Mouse (Mus musculus): ENCODE results near the gene Egfl8. TPM values are rescaled to one million over a fixed set of nuclear protein-coding genes. Genes with fewer than 3 reads are reported as not detected.

Gene Egfl8
- polyA plus RNA-seq, 2 experiments = 8.7 to 11.3 TPM

DNA sequence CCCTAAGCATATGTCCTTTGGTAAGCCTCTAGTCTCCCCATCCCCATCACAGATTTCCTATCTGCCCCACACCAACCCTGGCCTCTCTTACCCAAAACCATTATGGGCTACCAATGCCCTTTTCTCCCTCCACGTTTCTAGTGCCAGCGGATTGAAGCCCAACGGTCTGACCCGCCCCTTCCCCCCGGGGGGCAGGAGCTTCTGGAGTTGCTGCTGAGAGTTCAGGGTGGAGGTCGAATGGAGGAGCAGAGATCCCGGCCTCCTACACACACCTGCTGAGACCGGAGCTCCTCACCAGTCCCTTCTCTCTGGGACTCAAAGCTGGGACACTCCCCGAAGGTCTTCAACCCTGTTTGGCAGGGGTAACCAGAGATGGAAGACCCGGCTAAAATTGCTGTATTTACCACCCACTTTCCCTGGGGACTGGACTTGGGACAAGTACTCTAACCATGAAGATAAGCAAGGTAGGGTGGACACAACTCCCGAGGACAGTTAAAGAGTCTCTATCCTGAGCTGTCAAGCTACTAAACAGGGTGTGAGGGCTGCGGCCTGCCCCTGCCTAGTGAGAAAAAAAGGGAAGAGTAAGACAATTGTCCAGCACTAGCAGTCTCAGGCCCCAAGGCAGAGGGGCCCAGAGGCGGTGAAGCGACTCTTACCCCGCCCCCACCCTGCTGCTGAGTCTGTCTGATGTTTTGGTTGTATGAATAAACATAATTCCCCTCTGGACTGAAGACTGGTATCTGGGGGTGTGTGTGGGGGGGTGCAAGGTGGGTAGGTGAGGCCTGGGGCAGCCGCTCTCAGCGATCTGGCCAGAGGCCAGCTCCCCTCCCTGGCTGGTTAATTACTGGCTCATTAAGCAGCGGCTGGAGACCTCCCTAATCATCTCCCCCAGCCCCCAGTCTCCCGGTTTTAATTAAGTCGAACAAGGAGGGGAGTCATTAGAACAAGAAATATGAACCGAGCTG, 24.5 kb downstream of the Egfl8 start, which contains the start of gene Pbx2:
TSS of gene Pbx2 (plus strand) at position 238 of the 965 bp plus-strand sequence.
- Histone ChIP-seq H3K9me3 (ENCODE audit: control insufficient read depth, low read length) (no peaks in the 10 kb centered on the region), H3K4me3 (replicated peaks; ENCODE audit: low read length) (peak within 1 kb of the TSS; percentile 93), H3K4me2 (replicated peaks; ENCODE audit: low read depth, low read length, severe bottlenecking) (peak within 1 kb of the TSS; percentile 96), H3K27me3 (ENCODE audit: control insufficient read depth, insufficient read depth, low read length) (no peaks in the 10 kb centered on the region), H3K9ac (ENCODE audit: low read depth, low read length, severe bottlenecking) (peak within 1 kb of the TSS; percentile 94), H3K27ac (replicated peaks; ENCODE audit: low read depth, low read length) (peak within 1 kb of the TSS; percentile 98), H3K4me1 (ENCODE audit: control insufficient read depth, insufficient read depth, low read length) (peaks cover 46% of the 10 kb centered on the region), H3K36me3 (ENCODE audit: control insufficient read depth, insufficient read depth, low read length) (peaks cover 25% of the 10 kb centered on the region)
- no peak for TF ChIP-seq POLR2A (IDR thresholded peaks at IDR 0.05; ENCODE audit: borderline replicate concordance, extremely low read depth, insufficient read depth, insufficient read length)
- DNase-seq (ENCODE audit: low spot score) (no peak), ATAC-seq (ENCODE audit: low FRiP score, low read depth) (no peak)
- WGBS = 5% methylated on average over 21 of the region's 21 CpGs

DNA sequence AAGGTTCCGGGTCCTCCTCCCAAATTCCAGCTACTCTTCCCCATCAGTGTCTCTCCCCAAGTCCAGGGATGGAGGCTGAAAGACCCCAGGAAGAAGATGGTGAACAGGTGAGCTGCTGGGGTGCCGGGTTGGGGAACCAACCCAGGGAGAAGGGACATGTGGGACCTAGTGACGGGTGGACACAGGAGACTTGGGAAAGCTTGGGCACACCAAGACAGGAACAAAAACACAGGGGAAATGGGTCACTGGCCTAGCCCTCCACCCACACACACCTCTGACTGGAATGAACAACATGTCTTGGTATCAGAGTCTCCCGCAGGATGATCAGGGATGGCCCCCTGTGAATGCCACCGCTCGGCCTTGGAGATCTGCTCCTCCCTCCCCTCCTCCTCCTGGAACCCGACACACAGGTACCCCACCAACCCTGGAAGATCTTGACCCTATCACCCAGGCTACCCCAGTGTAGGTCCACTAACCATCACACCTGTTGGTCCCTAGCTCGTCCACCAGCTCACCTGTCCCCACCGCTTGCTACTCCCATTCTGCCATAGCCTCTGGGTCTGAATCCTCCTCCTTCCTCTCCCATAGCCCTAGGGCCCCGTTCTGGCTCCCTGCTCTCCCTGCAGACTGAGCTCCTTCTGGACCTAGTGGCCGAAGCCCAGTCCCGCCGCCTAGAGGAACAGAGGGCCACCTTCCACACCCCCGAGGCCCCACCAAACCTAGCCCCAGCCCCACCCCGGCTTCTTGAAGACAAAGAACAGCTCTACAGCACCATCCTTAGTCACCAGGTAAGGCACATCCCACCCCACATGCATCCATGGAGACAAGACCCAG, 25.4 kb downstream of the Egfl8 start:
- no peaks in the 10 kb centered on the region for H3K27me3 ChIP-seq (ENCODE audit: control insufficient read depth, insufficient read depth, low read length)
- H3K36me3 ChIP-seq (ENCODE audit: control insufficient read depth, insufficient read depth, low read length) = peaks cover 16% of the 10 kb centered on the region
- H3K4me2 ChIP-seq (replicated peaks; ENCODE audit: low read depth, low read length, severe bottlenecking) = peak overlapping the region; percentile 96
- WGBS = 74% methylated on average over 15 of the region's 15 CpGs
- no peak for ATAC-seq (ENCODE audit: low FRiP score, low read depth)
- TF ChIP-seq POLR2A (IDR thresholded peaks at IDR 0.05; ENCODE audit: borderline replicate concordance, extremely low read depth, insufficient read depth, insufficient read length) = no peak
- H3K27ac ChIP-seq (replicated peaks; ENCODE audit: low read depth, low read length) = no peak overlapping the region
- H3K4me1 ChIP-seq (ENCODE audit: control insufficient read depth, insufficient read depth, low read length) = peaks cover 53% of the 10 kb centered on the region
- no peak for DNase-seq (ENCODE audit: low spot score)
- H3K4me3 ChIP-seq (replicated peaks; ENCODE audit: low read length) = no peak overlapping the region; the same call in 1 of the 2 replicates
- H3K9me3 ChIP-seq (ENCODE audit: control insufficient read depth, low read length) = no peaks in the 10 kb centered on the region
- no peak overlapping the region for H3K9ac ChIP-seq (ENCODE audit: low read depth, low read length, severe bottlenecking)

DNA sequence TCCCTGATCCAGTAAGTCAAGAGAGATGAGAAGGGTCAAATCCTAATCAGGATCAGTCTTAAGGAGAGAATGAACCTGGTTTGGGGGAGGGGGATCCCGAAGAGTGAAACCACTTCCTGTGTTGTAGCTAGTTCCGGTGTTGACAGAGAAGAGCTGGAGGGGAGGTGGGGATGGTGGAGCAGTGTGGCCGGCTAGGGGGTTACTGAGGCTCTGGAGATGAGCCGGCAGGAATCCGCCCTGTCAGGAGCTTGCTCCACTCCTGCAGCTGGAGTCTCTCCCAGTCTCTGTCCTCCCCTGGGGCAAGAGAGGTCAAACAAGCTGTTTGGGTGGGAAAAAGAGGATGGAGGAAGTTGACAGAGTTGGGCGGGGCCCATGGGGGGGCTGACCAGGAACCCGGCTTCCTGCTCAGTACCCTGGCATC, 26.1 kb downstream of the Egfl8 start, which contains the start of gene Gpsm3:
TSS of gene Gpsm3 (plus strand) at position 126 of the 421 bp plus-strand sequence.
- H3K9ac ChIP-seq (ENCODE audit: low read depth, low read length, severe bottlenecking) = no peak within 1 kb of the TSS
- ATAC-seq (ENCODE audit: low FRiP score, low read depth) (no peak), DNase-seq (ENCODE audit: low spot score) (no peak)
- H3K9me3 ChIP-seq (ENCODE audit: control insufficient read depth, low read length) = no peaks in the 10 kb centered on the region
- H3K36me3 ChIP-seq (ENCODE audit: control insufficient read depth, insufficient read depth, low read length) = peaks cover 9% of the 10 kb centered on the region
- H3K4me2 ChIP-seq (replicated peaks; ENCODE audit: low read depth, low read length, severe bottlenecking) = peak within 1 kb of the TSS; percentile 96
- 9% methylated on average over 5 of the region's 7 CpGs for WGBS
- H3K4me3 ChIP-seq (replicated peaks; ENCODE audit: low read length) = no peak within 1 kb of the TSS; the same call in 1 of the 2 replicates
- H3K27ac ChIP-seq (replicated peaks; ENCODE audit: low read depth, low read length) = peak within 1 kb of the TSS; percentile 48; the same call in 1 of the 2 replicates
- H3K4me1 ChIP-seq (ENCODE audit: control insufficient read depth, insufficient read depth, low read length) = peaks cover 53% of the 10 kb centered on the region
- H3K27me3 ChIP-seq (ENCODE audit: control insufficient read depth, insufficient read depth, low read length) = no peaks in the 10 kb centered on the region
- no peak for TF ChIP-seq POLR2A (IDR thresholded peaks at IDR 0.05; ENCODE audit: borderline replicate concordance, extremely low read depth, insufficient read depth, insufficient read length)

DNA sequence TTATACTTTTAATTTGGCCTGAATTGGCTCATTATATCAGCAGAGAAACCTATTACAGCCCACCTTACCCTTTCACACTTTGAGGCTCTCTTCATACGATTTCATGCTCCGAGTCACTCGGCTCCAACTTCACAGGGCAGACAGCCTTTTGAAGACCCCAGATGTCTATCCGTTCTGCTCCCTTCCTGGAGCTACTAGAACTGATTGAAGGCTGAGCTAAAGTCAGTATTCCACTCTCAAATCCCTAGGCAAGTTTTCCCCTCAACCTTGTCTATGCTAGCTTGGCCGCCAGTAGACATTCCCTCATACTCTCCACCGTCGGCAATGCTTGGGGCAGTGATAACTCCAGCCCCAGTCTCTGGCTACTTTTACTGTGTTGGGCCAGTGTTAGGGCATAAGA, 26.6 kb downstream of the Egfl8 start:
- H3K4me2 ChIP-seq (replicated peaks; ENCODE audit: low read depth, low read length, severe bottlenecking) = no peak overlapping the region; the same call in 1 of the 2 replicates
- 28% methylated on average over 7 of the region's 7 CpGs for WGBS
- no peak for ATAC-seq (ENCODE audit: low FRiP score, low read depth)

DNA sequence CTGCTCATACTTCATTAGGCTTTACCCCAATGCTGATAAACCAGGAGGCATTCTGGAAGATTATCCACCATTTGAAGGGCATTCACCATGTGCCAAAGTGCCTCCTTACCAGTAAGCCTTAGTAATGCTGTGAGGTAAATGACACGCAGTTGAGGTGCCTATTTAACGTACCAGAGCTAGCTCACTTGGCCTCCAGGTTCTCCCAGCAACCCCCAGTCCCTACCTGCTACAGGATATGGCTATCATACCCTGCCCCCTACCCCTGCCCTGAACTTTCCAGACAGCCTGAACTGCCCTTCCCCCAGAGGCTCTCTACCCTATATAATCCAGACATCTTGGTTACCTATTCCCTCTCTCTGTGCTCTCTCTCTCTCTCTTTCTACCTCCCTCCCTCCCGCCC, 27.0 kb downstream of the Egfl8 start:
- ATAC-seq (ENCODE audit: low FRiP score, low read depth) (no peak), DNase-seq (ENCODE audit: low spot score) (no peak)
- Histone ChIP-seq H3K27me3 (ENCODE audit: control insufficient read depth, insufficient read depth, low read length) (no peaks in the 10 kb centered on the region), H3K4me2 (replicated peaks; ENCODE audit: low read depth, low read length, severe bottlenecking) (no peak overlapping the region; the same call in 1 of the 2 replicates), H3K9ac (ENCODE audit: low read depth, low read length, severe bottlenecking) (no peak overlapping the region), H3K36me3 (ENCODE audit: control insufficient read depth, insufficient read depth, low read length) (no peaks in the 10 kb centered on the region; the same call in 1 of the 2 replicates), H3K9me3 (ENCODE audit: control insufficient read depth, low read length) (no peaks in the 10 kb centered on the region), H3K27ac (replicated peaks; ENCODE audit: low read depth, low read length) (no peak overlapping the region), H3K4me3 (replicated peaks; ENCODE audit: low read length) (no peak overlapping the region; the same call in 1 of the 2 replicates), H3K4me1 (ENCODE audit: control insufficient read depth, insufficient read depth, low read length) (peaks cover 46% of the 10 kb centered on the region)
- no peak for TF ChIP-seq POLR2A (IDR thresholded peaks at IDR 0.05; ENCODE audit: borderline replicate concordance, extremely low read depth, insufficient read depth, insufficient read length)
- 33% methylated on average over 3 of the region's 3 CpGs for WGBS

More for the DNA sequence above, 26.6 kb downstream of the Egfl8 start:
- no peaks in the 10 kb centered on the region for H3K9me3 ChIP-seq (ENCODE audit: control insufficient read depth, low read length)
- peaks cover 4% of the 10 kb centered on the region for H3K36me3 ChIP-seq (ENCODE audit: control insufficient read depth, insufficient read depth, low read length)
- no peak overlapping the region for H3K9ac ChIP-seq (ENCODE audit: low read depth, low read length, severe bottlenecking)
- H3K4me1 ChIP-seq (ENCODE audit: control insufficient read depth, insufficient read depth, low read length) = peaks cover 50% of the 10 kb centered on the region
- H3K27me3 ChIP-seq (ENCODE audit: control insufficient read depth, insufficient read depth, low read length) = no peaks in the 10 kb centered on the region
- H3K27ac ChIP-seq (replicated peaks; ENCODE audit: low read depth, low read length) = peak overlapping the region; percentile 48; the same call in 1 of the 2 replicates
- no peak for TF ChIP-seq POLR2A (IDR thresholded peaks at IDR 0.05; ENCODE audit: borderline replicate concordance, extremely low read depth, insufficient read depth, insufficient read length)
- no peak for DNase-seq (ENCODE audit: low spot score)
- H3K4me3 ChIP-seq (replicated peaks; ENCODE audit: low read length) = no peak overlapping the region
